Mouse (Mus musculus): Measurements from ENCODE around the gene Thada. TPM values are rescaled to one million over a fixed set of nuclear protein-coding genes. Genes with fewer than 3 reads are reported as not detected.
A peak's percentile ranks its signal among the peaks of the same experiment; 100 is the strongest.
"Not testable (repeated sequence)": the region's sequence is repeated elsewhere in the genome, so short reads cannot be mapped to it uniquely, and the experiment has no call there.

Gene Thada
- polyA plus RNA-seq, 1 experiment from 2014 or later, result 7.6 TPM

GRCm38 (mm10) chr17:84190885-84191284, 275.1 kb downstream of the Thada start:
- Histone ChIP-seq H3K27ac (ENCODE audit: low read depth, low read length) (no peak overlapping the region), H3K36me3 (ENCODE audit: control insufficient read depth, insufficient read depth, low read length) (0 out of 2 replicates have a peak, but pooled peaks cover 2% of the 10 kb centered on the region), H3K4me1 (ENCODE audit: control insufficient read depth, insufficient read depth, low read length) (peaks cover 14% of the 10 kb centered on the region), H3K9ac (ENCODE audit: low read length) (no peak overlapping the region), H3K9me3 (ENCODE audit: control insufficient read depth, low read length) (no peaks in the 10 kb centered on the region), H3K4me3 (ENCODE audit: low read depth, low read length) (no peak overlapping the region), H3K4me2 (no peak overlapping the region), H3K27me3 (ENCODE audit: control insufficient read depth, insufficient read depth, low read length) (no peaks in the 10 kb centered on the region)
- no peak for ATAC-seq (ENCODE audit: low FRiP score)
- WGBS, result 34% methylated on average over 8 of the region's 8 CpGs
- peak; percentile 98 for DNase-seq (ENCODE audit: low spot score, missing footprints)

GRCm38 (mm10) chr17:84189127-84189854, 276.7 kb downstream of the Thada start:
- DNase-seq (ENCODE audit: low spot score, missing footprints) (peak; percentile 56), ATAC-seq (ENCODE audit: low FRiP score) (no peak)
- H3K4me2 ChIP-seq, result peak overlapping the region; percentile 70
- H3K27me3 ChIP-seq (ENCODE audit: control insufficient read depth, insufficient read depth, low read length), result no peaks in the 10 kb centered on the region
- H3K9ac ChIP-seq (ENCODE audit: low read length), result peak overlapping the region; percentile 60
- 0 out of 2 replicates have a peak, but pooled peaks cover 2% of the 10 kb centered on the region for H3K36me3 ChIP-seq (ENCODE audit: control insufficient read depth, insufficient read depth, low read length)
- no peak overlapping the region for H3K4me3 ChIP-seq (ENCODE audit: low read depth, low read length)
- H3K27ac ChIP-seq (ENCODE audit: low read depth, low read length), result peak overlapping the region; percentile 80
- 79% methylated on average over 5 of the region's 5 CpGs for WGBS
- H3K9me3 ChIP-seq (ENCODE audit: control insufficient read depth, low read length), result no peaks in the 10 kb centered on the region
- peaks cover 14% of the 10 kb centered on the region for H3K4me1 ChIP-seq (ENCODE audit: control insufficient read depth, insufficient read depth, low read length)

- Histone ChIP-seq H3K4me1 (ENCODE audit: control insufficient read depth, insufficient read depth, low read length) (peaks cover 17% of the 10 kb centered on the region), H3K9me3 (ENCODE audit: control insufficient read depth, low read length) (no peaks in the 10 kb centered on the region), H3K9ac (ENCODE audit: low read length) (peak overlapping the region; percentile 60), H3K27ac (ENCODE audit: low read depth, low read length) (peak overlapping the region; percentile 80), H3K4me3 (ENCODE audit: low read depth, low read length) (peak overlapping the region; percentile 51), H3K27me3 (ENCODE audit: control insufficient read depth, insufficient read depth, low read length) (no peaks in the 10 kb centered on the region), H3K4me2 (peak overlapping the region; percentile 70), H3K36me3 (ENCODE audit: control insufficient read depth, insufficient read depth, low read length) (0 out of 2 replicates have a peak, but pooled peaks cover 2% of the 10 kb centered on the region)
- DNase-seq (ENCODE audit: low spot score, missing footprints), result no peak
- WGBS, result under 1% methylated on average over 38 of the region's 38 CpGs
- ATAC-seq (ENCODE audit: low FRiP score), result peak; percentile 86
These were observed 277.5 kb downstream of the Thada start for GRCm38 (mm10) chr17:84188374-84188961.

GRCm38 (mm10) chr17:84187727-84188373, 278.2 kb downstream of the Thada start, which contains the start of gene Zfp36l2:
TSS of gene Zfp36l2 (minus strand) at chr17:84187947.
- DNase-seq (ENCODE audit: low spot score, missing footprints) (peak; percentile 99), ATAC-seq (ENCODE audit: low FRiP score) (peak; percentile 88)
- 0 out of 2 replicates have a peak, but pooled peaks cover 2% of the 10 kb centered on the region for H3K36me3 ChIP-seq (ENCODE audit: control insufficient read depth, insufficient read depth, low read length)
- peak within 1 kb of the TSS; percentile 70 for H3K4me2 ChIP-seq
- 0% methylated on average over 52 of the region's 76 CpGs for WGBS
- H3K4me3 ChIP-seq (ENCODE audit: low read depth, low read length), result peak within 1 kb of the TSS; percentile 79
- no peaks in the 10 kb centered on the region for H3K27me3 ChIP-seq (ENCODE audit: control insufficient read depth, insufficient read depth, low read length)
- peaks cover 23% of the 10 kb centered on the region for H3K4me1 ChIP-seq (ENCODE audit: control insufficient read depth, insufficient read depth, low read length)
- peak within 1 kb of the TSS; percentile 89 for H3K9ac ChIP-seq (ENCODE audit: low read length)
- no peaks in the 10 kb centered on the region for H3K9me3 ChIP-seq (ENCODE audit: control insufficient read depth, low read length)
- peak within 1 kb of the TSS; percentile 80 for H3K27ac ChIP-seq (ENCODE audit: low read depth, low read length)

- peaks cover 29% of the 10 kb centered on the region for H3K4me1 ChIP-seq (ENCODE audit: control insufficient read depth, insufficient read depth, low read length)
- peak; percentile 0; the same call in 1 of the 2 replicates for ATAC-seq (ENCODE audit: low FRiP score)
These were observed 278.7 kb downstream of the Thada start for GRCm38 (mm10) chr17:84187264-84187663.

GRCm38 (mm10) chr17:84186451-84187202, 279.4 kb downstream of the Thada start:
- no peaks in the 10 kb centered on the region for H3K9me3 ChIP-seq (ENCODE audit: control insufficient read depth, low read length)
- peak overlapping the region; percentile 70 for H3K4me2 ChIP-seq
- WGBS, result under 1% methylated on average over 79 of the region's 80 CpGs
- H3K4me3 ChIP-seq (ENCODE audit: low read depth, low read length), result peak overlapping the region; percentile 79
- H3K27me3 ChIP-seq (ENCODE audit: control insufficient read depth, insufficient read depth, low read length), result no peaks in the 10 kb centered on the region
- ATAC-seq (ENCODE audit: low FRiP score) (no peak), DNase-seq (ENCODE audit: low spot score, missing footprints) (no peak)
- peaks cover 29% of the 10 kb centered on the region for H3K4me1 ChIP-seq (ENCODE audit: control insufficient read depth, insufficient read depth, low read length)
- 0 out of 2 replicates have a peak, but pooled peaks cover 2% of the 10 kb centered on the region for H3K36me3 ChIP-seq (ENCODE audit: control insufficient read depth, insufficient read depth, low read length)
- H3K27ac ChIP-seq (ENCODE audit: low read depth, low read length), result peak overlapping the region; percentile 80
- H3K9ac ChIP-seq (ENCODE audit: low read length), result peak overlapping the region; percentile 89

More at GRCm38 (mm10) chr17:84187264-84187663, 278.7 kb downstream of the Thada start:
- Histone ChIP-seq H3K9ac (ENCODE audit: low read length) (peak overlapping the region; percentile 89), H3K27ac (ENCODE audit: low read depth, low read length) (peak overlapping the region; percentile 80), H3K4me3 (ENCODE audit: low read depth, low read length) (peak overlapping the region; percentile 79), H3K4me2 (peak overlapping the region; percentile 70)
- under 1% methylated on average over 11 of the region's 37 CpGs for WGBS
- not testable (repeated sequence) for H3K27me3 ChIP-seq (ENCODE audit: control insufficient read depth, insufficient read depth, low read length); H3K9me3 ChIP-seq (ENCODE audit: control insufficient read depth, low read length); H3K36me3 ChIP-seq (ENCODE audit: control insufficient read depth, insufficient read depth, low read length); DNase-seq (ENCODE audit: low spot score, missing footprints)

GRCm38 (mm10) chr17:84185581-84186450, 280.2 kb downstream of the Thada start:
- Histone ChIP-seq H3K4me1 (ENCODE audit: control insufficient read depth, insufficient read depth, low read length) (peaks cover 29% of the 10 kb centered on the region), H3K27me3 (ENCODE audit: control insufficient read depth, insufficient read depth, low read length) (no peaks in the 10 kb centered on the region), H3K9ac (ENCODE audit: low read length) (peak overlapping the region; percentile 89), H3K4me3 (ENCODE audit: low read depth, low read length) (peak overlapping the region; percentile 79), H3K27ac (ENCODE audit: low read depth, low read length) (peak overlapping the region; percentile 80), H3K4me2 (peak overlapping the region; percentile 70), H3K36me3 (ENCODE audit: control insufficient read depth, insufficient read depth, low read length) (0 out of 2 replicates have a peak, but pooled peaks cover 2% of the 10 kb centered on the region), H3K9me3 (ENCODE audit: control insufficient read depth, low read length) (no peaks in the 10 kb centered on the region)
- ATAC-seq (ENCODE audit: low FRiP score) (no peak), DNase-seq (ENCODE audit: low spot score, missing footprints) (peak; percentile 97)
- under 1% methylated on average over 101 of the region's 108 CpGs for WGBS

- no peak for ATAC-seq (ENCODE audit: low FRiP score)
- 4% methylated on average over 7 of the region's 7 CpGs for WGBS
- peak overlapping the region; percentile 79 for H3K4me3 ChIP-seq (ENCODE audit: low read depth, low read length)
- DNase-seq (ENCODE audit: low spot score, missing footprints), result peak; percentile 92
- H3K9ac ChIP-seq (ENCODE audit: low read length), result peak overlapping the region; percentile 89
- H3K27ac ChIP-seq (ENCODE audit: low read depth, low read length), result no peak overlapping the region
- no peaks in the 10 kb centered on the region for H3K27me3 ChIP-seq (ENCODE audit: control insufficient read depth, insufficient read depth, low read length)
- peak overlapping the region; percentile 70 for H3K4me2 ChIP-seq
- H3K9me3 ChIP-seq (ENCODE audit: control insufficient read depth, low read length), result no peaks in the 10 kb centered on the region
- 0 out of 2 replicates have a peak, but pooled peaks cover 2% of the 10 kb centered on the region for H3K36me3 ChIP-seq (ENCODE audit: control insufficient read depth, insufficient read depth, low read length)
- peaks cover 32% of the 10 kb centered on the region for H3K4me1 ChIP-seq (ENCODE audit: control insufficient read depth, insufficient read depth, low read length)
These were observed 281.0 kb downstream of the Thada start for GRCm38 (mm10) chr17:84185011-84185411.

Measured in midbrain, embryonic 11.5 days (tissue).